Mouse (Mus musculus) right cerebral cortex, postnatal 14 days (tissue): Measurements from ENCODE around the gene Olfr9.
"Not testable (repeated sequence)": the region's sequence is repeated elsewhere in the genome, so short reads cannot be mapped to it uniquely, and the experiment has no call there.

Experiments used
- DNase-seq: peaks from one replicate; pipeline ENCODE4 v3.0.0; 2022

Olfr9 gene

DNA sequence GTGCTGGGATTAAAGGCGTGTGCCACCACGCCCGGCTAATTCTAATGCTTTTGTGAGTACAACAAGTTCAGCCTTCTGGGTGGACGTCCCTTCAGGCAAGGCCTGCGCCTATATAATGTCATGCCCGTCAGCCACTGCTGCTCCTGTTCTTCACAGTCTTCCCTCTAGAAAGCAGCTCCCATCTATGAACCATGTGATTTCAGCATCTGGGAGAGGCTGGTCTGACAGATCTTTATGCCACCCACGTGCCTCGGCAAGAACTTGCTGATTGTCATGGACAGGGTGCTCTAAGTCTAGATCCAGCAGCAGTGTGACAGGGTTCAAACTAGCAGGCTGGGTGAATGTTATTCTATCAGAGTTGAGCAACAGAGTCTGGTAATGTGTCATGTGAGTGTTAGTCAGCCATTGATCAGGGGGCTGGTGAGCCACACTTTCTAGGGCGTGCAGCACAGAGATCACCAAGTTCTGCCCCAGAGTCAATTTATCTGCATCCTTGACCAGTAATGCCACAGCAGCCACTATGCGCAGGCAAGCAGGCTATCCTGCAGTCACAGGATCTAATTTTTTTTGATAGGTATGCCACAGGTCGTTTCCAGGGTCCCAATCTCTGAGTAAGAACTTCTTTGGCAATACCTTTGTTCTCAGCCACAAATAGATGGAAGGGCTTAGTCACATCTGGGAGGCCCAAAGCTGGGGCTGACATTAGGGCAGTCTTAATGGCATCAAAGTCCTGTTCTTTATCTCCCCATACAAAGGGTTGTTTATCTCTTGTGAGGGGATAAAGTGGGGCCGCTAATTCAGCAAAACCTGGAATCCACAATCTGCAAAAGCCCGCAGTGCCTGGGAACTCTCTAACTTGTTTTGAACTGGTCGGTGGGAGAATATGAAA lies 15.0 kb downstream of the Olfr9 start:
- no peak for DNase-seq

DNA sequence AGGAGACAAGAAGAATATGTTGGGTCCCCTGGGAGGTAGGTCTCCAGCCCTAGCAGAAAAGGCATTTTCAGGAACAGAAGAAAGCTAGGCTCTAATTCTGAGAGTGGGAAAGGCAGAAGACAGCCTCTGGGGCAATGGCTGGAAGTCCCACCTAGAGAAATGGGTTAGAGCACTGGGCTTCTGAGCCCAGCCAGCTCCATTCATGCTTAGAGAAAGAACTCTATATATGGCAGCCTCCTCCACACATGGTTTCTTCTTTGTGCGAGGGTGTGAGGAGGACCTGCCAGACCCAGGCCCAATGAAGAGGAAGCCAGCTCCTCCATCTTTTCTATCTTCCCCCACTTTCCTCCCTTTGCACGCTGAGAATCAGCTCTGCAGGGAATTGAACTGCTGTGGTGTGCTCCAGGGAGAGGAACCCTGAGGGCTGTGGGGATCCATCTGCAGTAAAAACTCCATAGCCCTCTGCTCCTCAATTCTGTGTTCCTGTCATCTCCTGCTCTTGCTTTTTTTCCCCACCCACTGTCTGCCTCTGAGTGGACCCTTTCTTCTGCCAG lies 21.1 kb downstream of the Olfr9 start, which contains the start of gene Olfr763:
TSS of gene Olfr763 (plus strand) at position 504 of the 554 bp plus-strand sequence.
- DNase-seq: no peak

DNA sequence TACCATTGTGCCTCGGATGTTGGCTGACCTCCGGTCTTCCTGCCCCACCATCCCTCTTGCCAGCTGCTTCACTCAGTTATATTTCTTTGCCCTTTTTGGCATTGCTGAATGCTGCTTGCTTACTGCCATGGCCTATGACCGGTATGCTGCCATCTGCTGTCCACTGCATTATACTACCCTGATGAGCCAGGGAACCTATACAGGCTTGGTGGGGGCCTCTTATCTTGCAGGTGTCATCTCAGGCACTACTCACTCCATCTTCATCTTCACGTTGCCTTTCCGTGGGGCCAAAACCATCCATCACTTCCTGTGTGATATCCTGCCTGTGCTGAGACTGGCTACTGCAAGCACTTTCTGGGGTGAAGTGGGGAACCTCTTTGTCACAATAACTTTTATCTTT lies 22.3 kb downstream of the Olfr9 start:
- not testable (repeated sequence) for DNase-seq

DNA sequence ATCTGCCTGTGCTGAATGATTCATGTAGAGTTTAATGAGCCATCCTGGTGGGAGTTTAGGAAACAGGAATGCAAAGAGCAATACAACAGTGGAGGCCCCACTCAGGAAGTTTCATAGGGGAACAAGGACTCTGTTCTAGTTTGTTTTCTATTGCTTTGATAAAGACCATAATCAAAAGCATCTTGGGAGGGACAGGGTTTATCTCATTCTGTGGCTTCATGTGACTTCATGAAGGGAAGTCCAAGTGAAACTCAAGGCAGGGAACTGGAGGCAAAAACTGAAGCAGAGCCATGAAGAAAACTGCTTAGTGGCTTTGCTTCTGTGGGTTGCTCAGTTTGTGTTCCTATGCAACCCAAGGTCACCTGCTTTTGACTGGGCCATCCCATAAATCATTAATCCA lies 25.2 kb downstream of the Olfr9 start:
- no peak for DNase-seq

DNA sequence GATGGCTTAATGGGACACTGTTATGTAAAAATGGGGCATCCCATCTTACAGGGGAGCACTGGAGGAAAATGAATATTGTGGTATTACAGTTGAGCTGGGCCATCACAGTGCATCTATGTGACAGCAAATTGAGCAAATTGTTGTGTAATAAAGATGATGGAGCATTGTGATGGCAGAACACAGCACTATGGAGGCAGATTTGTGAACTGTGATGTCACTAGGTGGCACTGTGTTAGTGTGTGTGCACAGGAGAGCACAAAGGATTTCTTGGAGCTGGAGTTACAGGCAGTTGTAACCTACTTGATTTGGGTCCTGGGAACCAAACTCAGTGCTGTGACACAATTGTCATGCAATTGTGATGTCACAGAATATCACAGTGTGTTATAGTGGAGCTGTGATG lies 34.1 kb downstream of the Olfr9 start:
- no peak for DNase-seq

DNA sequence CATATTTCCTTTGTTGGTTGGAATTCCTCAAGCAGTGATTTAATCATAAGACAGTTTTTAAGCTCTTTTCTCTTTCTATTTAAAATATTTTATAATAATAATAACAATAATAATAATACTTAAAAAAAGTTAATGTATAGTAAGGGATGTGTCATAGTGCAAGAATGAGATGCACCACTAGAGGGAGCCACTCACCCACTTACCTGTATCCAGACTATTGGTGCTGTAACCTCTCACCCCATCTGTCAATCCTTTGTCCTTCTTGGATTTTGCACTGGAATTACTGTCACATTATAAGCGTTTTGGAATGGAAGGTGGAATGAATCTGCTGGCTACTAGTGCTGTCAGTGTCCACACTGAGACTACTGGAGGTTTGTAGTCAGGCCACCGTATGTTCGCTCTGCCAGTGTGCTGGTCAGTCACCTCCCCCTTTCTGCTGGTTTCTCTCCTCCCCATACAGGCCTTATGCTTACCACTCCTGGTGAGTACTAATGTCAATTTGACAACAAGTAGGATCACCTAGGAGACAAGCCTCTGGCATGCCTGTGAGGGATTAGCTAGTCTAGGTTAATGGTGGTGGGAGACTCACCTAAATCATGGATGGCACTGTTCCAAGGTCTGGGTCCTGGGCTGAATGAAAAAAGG lies 36.9 kb downstream of the Olfr9 start:
- DNase-seq: peak; percentile 55

DNA sequence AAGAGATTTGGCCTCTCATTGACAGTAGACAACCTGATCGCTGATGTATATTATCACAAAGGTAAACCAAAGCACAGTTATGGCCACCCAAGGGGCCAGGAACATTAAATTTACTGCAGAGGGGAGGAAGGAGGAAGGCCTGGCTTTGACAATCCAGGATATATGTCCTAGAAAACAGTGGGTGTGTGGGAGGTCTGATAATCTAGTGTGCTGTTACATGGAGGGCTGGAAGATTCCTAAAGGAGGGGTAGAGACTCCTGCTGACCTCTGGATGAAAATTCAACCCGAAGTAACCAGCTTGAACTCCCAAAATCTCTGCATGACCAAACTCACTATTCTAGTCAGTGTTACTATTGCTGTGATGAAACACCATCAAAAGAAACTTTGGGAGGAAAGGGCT lies 39.1 kb downstream of the Olfr9 start:
- DNase-seq: no peak

DNA sequence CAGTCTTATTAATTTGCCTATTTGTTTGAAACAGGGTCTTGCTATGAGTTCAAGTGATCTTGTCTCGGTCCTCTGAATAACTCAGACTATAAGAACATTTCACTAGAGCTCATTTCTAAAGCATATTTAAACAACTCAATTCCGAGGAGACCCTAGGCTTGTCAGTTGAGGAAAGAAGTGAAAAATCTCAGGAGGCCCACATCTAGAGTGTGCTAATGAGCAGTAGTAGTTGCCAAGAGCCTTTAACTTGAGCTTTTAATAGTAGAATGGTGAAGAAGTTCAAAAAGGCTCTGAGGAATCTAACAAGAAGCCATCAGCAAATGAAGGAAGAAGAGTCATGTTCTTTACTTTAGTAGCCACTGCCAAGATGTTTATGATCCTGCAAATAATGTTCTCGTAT lies 50.6 kb downstream of the Olfr9 start, which contains the start of gene Olfr764-ps1:
TSS of gene Olfr764-ps1 (minus strand) at position 101 of the 400 bp plus-strand sequence.
- no peak for DNase-seq
